Mouse (Mus musculus): ENCODE results near the gene Tomm70a.

DNA sequence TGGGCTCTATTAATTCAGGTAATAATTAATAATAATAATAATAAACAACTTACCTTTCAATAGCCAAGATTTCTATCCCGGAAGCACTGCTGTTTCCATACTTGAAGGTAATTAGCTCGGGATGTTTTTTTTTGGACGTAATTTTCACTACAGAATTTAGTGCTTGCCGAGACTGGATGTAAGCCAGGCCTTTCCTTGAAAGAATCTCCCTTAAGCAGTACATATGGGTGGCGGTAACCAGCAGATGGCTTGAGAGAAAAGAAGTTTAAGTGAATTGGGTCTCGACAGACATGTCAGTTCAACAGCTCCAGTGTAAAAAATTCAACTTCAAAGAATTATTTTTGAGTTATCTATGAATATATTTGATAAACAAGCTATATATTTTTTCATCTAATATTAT is 50.1 kb downstream of the Tomm70a start:
- TF ChIP-seq CTCF (IDR thresholded peaks at IDR 0.05; ENCODE audit: low read depth): no peak
- no peak for TF ChIP-seq EP300 (optimal IDR thresholded peaks at IDR 0.05)
